Mouse (Mus musculus): ENCODE results near the gene Ces1e.
"Not testable (repeated sequence)": the region's sequence is repeated elsewhere in the genome, so short reads cannot be mapped to it uniquely, and the experiment has no call there.

The Ces1e gene

DNA sequence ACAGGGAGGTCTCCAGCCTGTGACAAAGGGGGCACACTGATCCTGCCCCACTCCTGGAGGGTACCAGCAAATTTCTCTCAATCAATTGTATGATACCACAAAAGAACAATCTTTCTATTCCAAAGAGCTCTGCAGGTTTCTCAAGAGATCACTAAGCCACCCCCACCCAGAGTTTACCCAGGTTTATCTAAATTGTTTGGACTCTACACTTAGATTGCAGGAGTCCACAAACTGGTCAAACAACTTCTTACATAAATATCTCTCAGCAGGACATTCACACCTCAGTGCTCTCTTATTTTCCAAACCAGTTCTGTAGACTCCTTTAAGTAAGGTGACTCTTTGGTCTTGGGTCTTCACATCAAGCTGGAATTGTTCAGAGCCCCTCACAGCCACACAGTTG, at the start of gene Ces1e:
Ces1e (minus strand) TSS at position 174 of the 400 bp plus-strand sequence.
- peak; percentile 18 for DNase-seq (ENCODE audit: low spot score)

DNA sequence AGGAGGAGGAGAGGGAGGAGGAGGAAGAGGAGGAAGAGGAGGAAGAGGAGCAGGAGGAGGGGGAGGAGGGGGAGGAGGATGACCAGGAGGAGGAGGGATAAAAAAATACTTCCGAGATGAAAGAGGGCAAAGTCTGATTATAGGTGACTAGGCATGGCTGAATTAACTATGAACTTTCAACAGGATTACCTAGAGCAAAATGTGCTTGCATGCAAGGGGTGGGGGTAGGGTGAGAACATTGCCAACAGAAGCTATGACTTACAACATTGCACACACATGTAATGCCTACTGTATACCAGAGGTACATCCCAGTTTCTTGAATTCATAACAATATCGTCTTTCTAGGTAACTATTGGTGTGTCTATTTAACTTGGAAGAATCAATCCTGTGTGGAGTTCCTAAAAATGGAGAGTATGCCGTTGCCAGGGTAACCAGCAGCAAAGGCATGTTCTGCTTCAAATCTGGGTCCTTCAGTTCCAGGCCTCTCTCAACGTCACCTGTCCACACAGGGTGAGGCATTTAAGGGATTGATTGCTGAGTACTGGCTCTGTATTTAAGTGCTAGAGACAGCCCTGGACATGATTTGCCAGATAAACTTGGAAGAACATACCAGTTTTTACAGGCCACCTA, 48.9 kb upstream of the Ces1e start:
- DNase-seq (ENCODE audit: low spot score) = no peak

- DNase-seq (ENCODE audit: low spot score) = no peak
These were observed 45.2 kb upstream of the Ces1e start for GRCm38 (mm10) chr8:93274609-93275008.

- DNase-seq (ENCODE audit: low spot score) = no peak
These were observed 43.9 kb upstream of the Ces1e start for GRCm38 (mm10) chr8:93273321-93273720.

- DNase-seq (ENCODE audit: low spot score) = no peak
These were observed 43.3 kb upstream of the Ces1e start for GRCm38 (mm10) chr8:93272686-93273085.

DNA sequence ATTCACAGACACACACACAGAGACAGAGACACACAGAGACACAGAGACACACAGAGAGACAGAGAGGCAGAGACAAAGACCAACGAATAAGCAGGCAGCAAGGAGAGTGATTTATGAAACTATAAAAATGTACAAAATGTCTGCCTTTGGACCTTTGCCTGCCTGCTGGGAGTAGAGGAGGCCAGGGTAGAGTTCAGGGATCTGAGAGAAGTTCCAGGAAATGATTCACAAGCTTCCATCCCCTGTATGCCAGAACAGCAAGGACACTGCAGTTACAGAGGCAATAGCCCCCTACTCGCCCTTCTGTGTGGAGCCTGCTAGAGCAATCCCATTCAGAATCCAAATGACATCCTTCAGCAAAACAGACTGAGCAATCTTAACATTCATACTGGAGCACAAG, 32.0 kb upstream of the Ces1e start:
- peak; percentile 3 for DNase-seq (ENCODE audit: low spot score)

GRCm38 (mm10) chr8:93252400-93252925, 23.0 kb upstream of the Ces1e start:
- no peak for DNase-seq (ENCODE audit: low spot score)

- no peak for DNase-seq (ENCODE audit: low spot score)
These were observed 16.6 kb upstream of the Ces1e start for GRCm38 (mm10) chr8:93246057-93246456.

DNA sequence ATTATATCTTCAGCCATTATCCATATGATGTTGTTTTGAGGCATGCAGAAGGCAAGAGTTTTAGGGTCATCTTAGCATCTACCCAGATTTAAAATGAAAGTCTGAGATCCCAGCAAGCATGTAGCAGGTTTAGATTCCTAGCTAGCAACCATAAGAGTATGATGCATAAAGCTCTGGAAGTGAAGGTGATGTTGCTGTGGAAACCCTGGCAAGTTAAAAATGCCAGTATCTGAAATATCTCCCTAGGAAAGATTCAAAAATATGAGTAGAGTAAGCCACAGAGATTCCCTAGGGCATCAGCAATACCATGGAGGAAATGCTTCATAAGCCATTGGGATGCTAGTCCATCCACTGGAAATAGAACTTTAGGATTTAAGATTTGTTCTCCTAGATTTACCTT, 10.5 kb upstream of the Ces1e start:
- DNase-seq (ENCODE audit: low spot score) = no peak

DNA sequence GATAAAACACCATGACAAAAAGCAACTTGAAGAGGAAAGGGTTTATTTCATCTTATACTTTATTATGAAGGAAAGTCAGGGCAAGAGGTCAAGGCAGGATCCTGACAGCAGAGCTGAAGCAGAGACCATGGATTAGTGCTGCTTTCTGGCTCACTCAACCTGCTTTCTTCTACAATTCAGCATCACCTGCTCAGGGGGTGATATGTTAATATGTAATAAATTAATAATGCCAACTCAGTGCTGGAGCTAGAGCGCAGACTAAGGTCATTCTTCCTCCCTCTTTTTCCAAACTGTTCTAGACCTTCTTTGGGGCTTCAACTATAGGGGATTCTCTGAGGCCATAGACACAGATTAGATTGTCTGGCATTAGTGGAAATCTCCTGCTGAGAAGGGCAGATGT, 6.3 kb upstream of the Ces1e start:
- DNase-seq (ENCODE audit: low spot score) = no peak

- DNase-seq (ENCODE audit: low spot score) = no peak
These were observed 5.3 kb upstream of the Ces1e start for GRCm38 (mm10) chr8:93234706-93235105.

DNA sequence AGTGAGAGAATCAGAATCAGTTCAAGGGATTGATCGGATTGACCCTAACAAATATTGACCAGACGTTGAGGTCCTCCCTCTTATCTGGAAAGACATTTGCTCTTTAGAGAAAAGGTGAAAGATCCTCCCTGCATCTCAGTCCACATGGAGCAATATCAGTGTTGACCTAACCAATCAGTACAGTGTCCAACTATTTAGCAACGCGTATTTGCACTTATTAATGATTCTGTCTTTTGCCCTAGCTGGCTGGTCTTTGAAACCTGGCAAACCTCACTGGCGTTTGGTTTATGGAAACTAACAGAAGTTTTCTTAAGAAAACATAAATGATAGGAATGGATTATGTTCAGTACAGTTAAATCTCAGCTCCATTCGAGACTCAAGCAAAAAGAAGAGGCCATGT, 4.6 kb upstream of the Ces1e start:
- DNase-seq (ENCODE audit: low spot score) = no peak

- peak; percentile 30 for DNase-seq (ENCODE audit: low spot score)
These were observed 597 bp downstream of the Ces1e start for GRCm38 (mm10) chr8:93228673-93229370.

- not testable (repeated sequence) for DNase-seq (ENCODE audit: low spot score)
These were observed 2.9 kb downstream of the Ces1e start for GRCm38 (mm10) chr8:93226471-93226870.

DNA sequence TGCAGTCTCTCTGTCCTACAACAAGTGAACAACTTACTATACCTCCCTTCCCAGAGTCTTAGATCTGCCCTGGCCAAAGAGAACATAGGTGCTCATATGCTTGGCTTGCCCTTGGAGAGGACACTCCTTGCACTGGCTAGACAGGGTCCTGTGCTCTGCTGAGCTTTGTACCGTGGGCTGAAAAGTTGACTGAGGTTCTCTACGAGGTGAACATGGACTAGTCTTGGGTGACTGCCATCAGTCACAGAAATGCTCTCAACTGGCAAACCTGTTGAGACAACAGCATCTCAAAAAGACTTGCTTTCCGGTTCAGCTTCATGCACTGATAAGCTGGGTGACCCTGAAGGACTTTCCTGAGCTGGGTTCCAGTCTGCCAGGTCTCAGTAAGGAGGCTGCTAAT, 7.5 kb downstream of the Ces1e start:
- no peak for DNase-seq (ENCODE audit: low spot score)

DNA sequence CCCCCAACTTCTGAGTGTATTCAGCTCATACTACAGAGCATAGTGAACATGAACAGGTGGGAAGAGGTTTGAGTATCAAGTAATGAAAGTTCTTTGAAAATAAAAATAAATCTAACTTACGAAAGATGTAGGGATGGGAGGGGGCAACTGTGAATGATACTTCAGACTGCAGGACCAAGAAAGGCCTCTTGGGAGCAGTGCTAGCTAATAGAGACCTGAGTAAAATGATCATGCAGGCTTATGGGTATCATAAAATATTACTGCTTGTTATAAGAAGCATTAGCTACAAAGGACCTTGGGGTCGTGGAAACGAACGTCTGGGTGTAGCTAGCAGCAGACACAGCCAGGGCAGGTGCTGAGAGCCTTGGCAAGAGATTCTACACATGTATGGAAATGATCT, 11.6 kb downstream of the Ces1e start:
- DNase-seq (ENCODE audit: low spot score) = no peak

- DNase-seq (ENCODE audit: low spot score) = no peak
These were observed 12.0 kb downstream of the Ces1e start for GRCm38 (mm10) chr8:93217375-93217774.

- no peak for DNase-seq (ENCODE audit: low spot score)
These were observed 18.3 kb downstream of the Ces1e start for GRCm38 (mm10) chr8:93211091-93211490.

GRCm38 (mm10) chr8:93199146-93199545, 30.3 kb downstream of the Ces1e start:
- DNase-seq (ENCODE audit: low spot score) = not testable (repeated sequence)

DNA sequence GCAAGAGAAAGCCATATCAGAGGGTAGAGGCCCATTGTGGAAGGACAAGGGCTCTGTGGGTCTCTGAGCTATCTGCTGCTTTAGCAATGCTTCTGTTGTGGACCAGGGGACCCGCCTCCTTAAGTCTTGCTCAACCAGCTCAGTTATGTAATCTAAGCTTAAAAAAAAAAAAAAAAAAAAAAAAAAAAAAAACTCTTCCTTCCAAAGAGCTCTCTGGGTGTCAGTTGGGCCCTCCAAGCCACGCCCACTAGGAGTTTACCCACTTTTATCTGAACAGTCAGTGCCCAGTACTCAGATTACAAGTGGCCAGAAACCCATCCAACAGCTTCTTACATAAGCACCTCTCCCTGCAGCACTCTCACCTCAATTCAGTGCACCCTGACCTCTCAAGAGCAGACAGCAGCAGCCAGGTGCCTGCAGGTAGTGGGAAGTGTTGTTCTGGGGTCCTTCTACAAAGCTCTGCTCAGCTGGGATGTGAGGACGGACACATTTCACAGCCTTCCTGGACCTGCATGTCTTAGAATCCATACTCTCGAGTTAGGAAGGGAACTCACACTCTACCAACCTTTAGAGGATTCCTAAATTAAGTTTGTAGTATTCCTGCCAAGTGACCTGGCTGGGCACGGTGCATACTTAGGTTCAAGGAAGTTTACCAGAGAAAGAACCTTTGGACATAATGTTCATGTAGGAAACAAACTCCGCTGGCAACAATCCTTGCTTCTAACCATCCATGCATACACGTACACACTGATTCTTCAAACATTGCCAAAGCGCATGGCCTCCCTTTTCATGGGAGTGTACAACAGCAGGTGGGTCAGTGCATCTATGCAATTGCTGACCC, 31.5 kb downstream of the Ces1e start, which contains the start of gene Ces1d:
Ces1d (minus strand) TSS at position 154 of the 841 bp plus-strand sequence.
- no peak for DNase-seq (ENCODE audit: low spot score)

GRCm38 (mm10) chr8:93196436-93196835, 33.0 kb downstream of the Ces1e start:
- DNase-seq (ENCODE audit: low spot score) = no peak

GRCm38 (mm10) chr8:93180581-93181129, 48.8 kb downstream of the Ces1e start:
- DNase-seq (ENCODE audit: low spot score) = no peak

All from yolk sac, embryonic 10.5 days (tissue).